Mouse (Mus musculus): ENCODE results near the gene Mtmr2. TPM values are rescaled to one million over a fixed set of nuclear protein-coding genes. Genes with fewer than 3 reads are reported as not detected.

Gene Mtmr2
- total and polyA plus RNA-seq, 3 experiments, result 19.7 to 42.6 (median 34.7) TPM

GRCm38 (mm10) chr9:13848481-13849480 lies 100.6 kb downstream of the Mtmr2 start:
- in situ Hi-C loops (cut with MboI; ENCODE audit: low pct_ligation_motif_present, low pct_unique_long_range_greater_than_20kb, low sequenced_read_pairs) (no loop called here), dilution Hi-C loops (cut with MboI; ENCODE audit: extremely low pct_ligation_motif_present, extremely low pct_unique_long_range_greater_than_20kb, low sequenced_read_pairs) (no loop called here)
- Histone ChIP-seq H3K27me3 (replicated peaks) (no peaks in the 10 kb centered on the region), H3K36me3 (replicated peaks in 1 of 2; ENCODE audit: control insufficient read depth in 1 of 2, insufficient read depth in 1 of 2, low read length in 1 of 2) (peaks cover 10 to 48% of the 10 kb centered on the region in 2 experiments), H3K4me3 (replicated peaks in 1 of 3; ENCODE audit: low read depth in 2 of 3, low read length in 2 of 3, poor library complexity in 1 of 3) (no peak overlapping the region), H3K4me2 (ENCODE audit: insufficient read depth, low read depth, poor library complexity, severe bottlenecking) (no peak overlapping the region), H3K9me3 (replicated peaks; ENCODE audit: low read length) (no peaks in the 10 kb centered on the region), H3K4me1 (ENCODE audit: control insufficient read depth in 1 of 2, insufficient read depth in 2 of 2) (peaks cover 0 to 2% of the 10 kb centered on the region in 2 experiments; a peak in 2 of 4 replicates), H3K79me2 (replicated peaks; ENCODE audit: control insufficient read depth, extremely low read depth, insufficient read depth, poor library complexity, severe bottlenecking) (no peaks in the 10 kb centered on the region), H3K9ac (ENCODE audit: insufficient read depth, low read depth) (no peak overlapping the region), H3K27ac (ENCODE audit: insufficient read depth, low read depth) (no peak overlapping the region)
- DNase-seq (ENCODE audit: extremely low read depth), result peak; percentile 67
- TF ChIP-seq USF2 (conservative IDR thresholded peaks at IDR 0.05; ENCODE audit: low read depth, low read length) (no peak), TCF12 (IDR thresholded peaks at IDR 0.05; ENCODE audit: low read depth, low read length) (no peak), NRF1 (IDR thresholded peaks at IDR 0.05; ENCODE audit: low read depth, low read length) (no peak), PAX5 (IDR thresholded peaks at IDR 0.05; ENCODE audit: low read length) (no peak), SMC3 (IDR thresholded peaks at IDR 0.05; ENCODE audit: low read depth, low read length) (peak; percentile 67), POLR2A (IDR thresholded peaks at IDR 0.05; ENCODE audit: low read depth, low read length) (no peak), NELFE (IDR thresholded peaks at IDR 0.05; ENCODE audit: low read depth, low read length) (no peak), RCOR1 (conservative IDR thresholded peaks at IDR 0.05; ENCODE audit: low read depth, low read length) (no peak), MAFK (IDR thresholded peaks at IDR 0.05; ENCODE audit: insufficient replicate concordance, low read length) (no peak), CTCF (conservative IDR thresholded peaks at IDR 0.05 in 1 of 2, IDR thresholded peaks at IDR 0.05 in 1 of 2; ENCODE audit: low read depth in 2 of 2, low read length in 2 of 2) (peak; percentile 38 to 73; a peak in 3 of 4 replicates), EP300 (IDR thresholded peaks at IDR 0.05; ENCODE audit: low read length) (no peak), POLR2AphosphoS2 (IDR thresholded peaks at IDR 0.05; ENCODE audit: low read depth, low read length) (no peak; the same call in 1 of the 2 replicates), TBP (conservative IDR thresholded peaks at IDR 0.05; ENCODE audit: low read depth, low read length) (no peak), GABPA (IDR thresholded peaks at IDR 0.05; ENCODE audit: insufficient replicate concordance, low read depth, low read length) (no peak), MYC (IDR thresholded peaks at IDR 0.05; ENCODE audit: low read depth, low read length) (no peak), ZNF384 (IDR thresholded peaks at IDR 0.05; ENCODE audit: low read depth, low read length) (no peak), KAT2A (IDR thresholded peaks at IDR 0.05; ENCODE audit: insufficient replicate concordance, low read length) (no peak), ETS1 (conservative IDR thresholded peaks at IDR 0.05; ENCODE audit: low read depth, low read length) (no peak), JUND (conservative IDR thresholded peaks at IDR 0.05; ENCODE audit: low read depth, low read length) (no peak), ZC3H11A (IDR thresholded peaks at IDR 0.05; ENCODE audit: low read depth, low read length) (0 out of 2 replicates have a peak, but pooled peaks have one; percentile 3), ELF1 (IDR thresholded peaks at IDR 0.05; ENCODE audit: low read depth, low read length) (no peak), ZKSCAN1 (IDR thresholded peaks at IDR 0.05; ENCODE audit: borderline replicate concordance, low read depth, low read length) (no peak), JUN (IDR thresholded peaks at IDR 0.05; ENCODE audit: insufficient read depth, low read depth, low read length) (no peak), CHD1 (IDR thresholded peaks at IDR 0.05; ENCODE audit: low read depth, low read length) (no peak), MAZ (IDR thresholded peaks at IDR 0.05; ENCODE audit: low read depth, low read length) (no peak), RAD21 (IDR thresholded peaks at IDR 0.05; ENCODE audit: low read depth, low read length) (peak; percentile 72), ZMIZ1 (IDR thresholded peaks at IDR 0.05; ENCODE audit: low read depth, low read length) (no peak), BHLHE40 (IDR thresholded peaks at IDR 0.05; ENCODE audit: low read depth, low read length) (no peak), MEF2A (IDR thresholded peaks at IDR 0.05; ENCODE audit: borderline replicate concordance, low read depth, low read length) (no peak)

Data from CH12.LX (cell line).